18 mouse cellular contexts compared by ENCODE assay signal in genomic region chr16:93288036-93288435, GRCm38 (mm10).
"Had no signal": no experiment of that assay in that cellular context is flagged by ENCODE, and none has a peak within 500 bp of the region (broad histone marks: within the 10 kb centered on the region; RNA-seq: fewer than 3 reads in every experiment).

No protein-coding gene starts in this region.

- DNase-seq: gastrocnemius, adult 2 months; gastrocnemius, postnatal 10 days; gastrocnemius, postnatal 25 days; heart, adult 11 months; heart, adult 2 months; heart, postnatal 10 days; heart, postnatal 4 days; kidney, adult 18-20 months; kidney, adult 8-10 months; kidney, postnatal 10 days; kidney, postnatal 25 days; kidney, postnatal 4 days; layer of hippocampus, postnatal 36 days; left cerebral cortex, postnatal 4 days had no signal

- ATAC-seq: hindbrain, embryonic 16.5 days; inflammation-experienced regulatory T-cells, adult 6 months; intestine, embryonic 15.5 days; intestine, postnatal 0 days had no signal
